Comparison of ENCODE assay signal across 27 mouse cellular contexts in genomic region chr10:21099515-21099914, GRCm38 (mm10).
A peak's percentile ranks its signal among the peaks of the same experiment; 100 is the strongest.
DNase-seq lines count a peak whose midpoint lies in the region; ATAC-seq lines count a peak whose summit lies in the region.
"Had no signal": no experiment of that assay in that cellular context is flagged by ENCODE, and none has a peak within 500 bp of the region (broad histone marks: within the 10 kb centered on the region; RNA-seq: fewer than 3 reads in every experiment).

No protein-coding gene starts in this region.

- intact Hi-C loops in gastrocnemius, postnatal 36 days (cut with DNase I) = loop anchor here (5.0 kb wide), 1 partner anchor 38 kb away; no protein-coding TSS in a partner anchor

- no peak overlapping the region for H3K27ac ChIP-seq in intestine, embryonic 16.5 days (ENCODE audit: low read length)
- no peak overlapping the region for H3K27ac ChIP-seq in intestine, embryonic 15.5 days
- H3K27ac ChIP-seq: forebrain, embryonic 13.5 days; heart, adult 2 months; hindbrain, embryonic 13.5 days; left cerebral cortex, adult 2 months; limb, embryonic 12.5 days; liver, embryonic 15.5 days; midbrain, embryonic 10.5 days; midbrain, embryonic 15.5 days; neural tube, embryonic 15.5 days; stomach, embryonic 15.5 days had no signal

- DNase-seq in adrenal gland, adult 2 months = peak; percentile 6
- no peak for DNase-seq in adrenal gland, postnatal 25 days
- no peak for DNase-seq in gastrocnemius, postnatal 36 days
- DNase-seq: cerebellum, adult 9-10 months; cerebellum, postnatal 36 days; heart, adult 2 months; heart, postnatal 4 days; kidney, adult 9 months; kidney, postnatal 14 days; lung, postnatal 14 days; retina, postnatal 1 day; right cerebral cortex, postnatal 14 days; thymus, postnatal 14 days had no signal

- no peak overlapping the region for H3K9ac ChIP-seq in intestine, embryonic 16.5 days (ENCODE audit: low read depth, low read length)
- H3K9ac ChIP-seq in intestine, embryonic 15.5 days = no peak overlapping the region
- H3K9ac ChIP-seq: forebrain, embryonic 13.5 days; heart, embryonic 12.5 days; hindbrain, embryonic 13.5 days; limb, embryonic 12.5 days; liver, embryonic 15.5 days; midbrain, embryonic 15.5 days; neural tube, embryonic 15.5 days; stomach, embryonic 15.5 days had no signal

- H3K4me3 ChIP-seq in intestine, embryonic 16.5 days (ENCODE audit: low read length) = no peak overlapping the region
- no peak overlapping the region for H3K4me3 ChIP-seq in intestine, embryonic 15.5 days (replicated peaks)
- H3K4me3 ChIP-seq: forebrain, embryonic 13.5 days; heart, adult 2 months; heart, embryonic 12.5 days; hindbrain, embryonic 13.5 days; left cerebral cortex, adult 2 months; limb, embryonic 12.5 days; liver, embryonic 15.5 days; midbrain, embryonic 10.5 days; midbrain, embryonic 15.5 days; neural tube, embryonic 15.5 days; stomach, embryonic 15.5 days had no signal

- WGBS in intestine, embryonic 16.5 days = 66% methylated on average over 7 of the region's 7 CpGs
- WGBS in intestine, embryonic 15.5 days = 71% methylated on average over 7 of the region's 7 CpGs

- no peaks in the 10 kb centered on the region for H3K9me3 ChIP-seq in intestine, embryonic 16.5 days (ENCODE audit: control insufficient read depth, low read length)
- H3K9me3 ChIP-seq in intestine, embryonic 15.5 days = no peaks in the 10 kb centered on the region
- H3K9me3 ChIP-seq: forebrain, embryonic 13.5 days; heart, embryonic 12.5 days; hindbrain, embryonic 13.5 days; limb, embryonic 12.5 days; liver, embryonic 15.5 days; midbrain, embryonic 10.5 days; midbrain, embryonic 15.5 days; neural tube, embryonic 15.5 days; stomach, embryonic 15.5 days had no signal

- H3K27me3 ChIP-seq in intestine, embryonic 16.5 days (replicated peaks; ENCODE audit: control insufficient read depth, insufficient read depth, low read length) = no peaks in the 10 kb centered on the region
- no peaks in the 10 kb centered on the region for H3K27me3 ChIP-seq in intestine, embryonic 15.5 days (replicated peaks)
- H3K27me3 ChIP-seq: limb, embryonic 12.5 days; liver, embryonic 15.5 days; midbrain, embryonic 15.5 days; neural tube, embryonic 15.5 days; stomach, embryonic 15.5 days had no signal

- no peak overlapping the region for H3K4me2 ChIP-seq in intestine, embryonic 16.5 days (ENCODE audit: low read depth, low read length)
- H3K4me2 ChIP-seq in intestine, embryonic 15.5 days (replicated peaks) = no peak overlapping the region
- H3K4me2 ChIP-seq: forebrain, embryonic 13.5 days; heart, embryonic 12.5 days; hindbrain, embryonic 13.5 days; limb, embryonic 12.5 days; liver, embryonic 15.5 days; midbrain, embryonic 15.5 days; neural tube, embryonic 15.5 days; stomach, embryonic 15.5 days had no signal

- peak; percentile 36 for ATAC-seq in intestine, embryonic 16.5 days
- ATAC-seq in intestine, embryonic 15.5 days = no peak
- peak; percentile 75 for ATAC-seq in CD4-positive, CD25-positive, alpha-beta regulatory T cell, adult 4 months
- peak; percentile 64 for ATAC-seq in inflammation-experienced regulatory T-cells, adult 6 months
- ATAC-seq: forebrain, embryonic 13.5 days; midbrain, embryonic 15.5 days had no signal

- H3K4me1 ChIP-seq in intestine, embryonic 16.5 days (ENCODE audit: control insufficient read depth, insufficient read depth, low read length) = peaks cover 15% of the 10 kb centered on the region; the same call in 1 of the 2 replicates
- H3K4me1 ChIP-seq in intestine, embryonic 15.5 days (replicated peaks) = peaks cover 7% of the 10 kb centered on the region; the same call in 1 of the 2 replicates
- H3K4me1 ChIP-seq: heart, embryonic 12.5 days; liver, embryonic 15.5 days; neural tube, embryonic 15.5 days; stomach, embryonic 15.5 days had no signal

- H3K36me3 ChIP-seq in intestine, embryonic 16.5 days (ENCODE audit: control insufficient read depth, insufficient read depth, low read length) = no peaks in the 10 kb centered on the region
- H3K36me3 ChIP-seq in intestine, embryonic 15.5 days = no peaks in the 10 kb centered on the region
- H3K36me3 ChIP-seq: heart, embryonic 12.5 days; hindbrain, embryonic 13.5 days; limb, embryonic 12.5 days; liver, embryonic 15.5 days; midbrain, embryonic 10.5 days; midbrain, embryonic 15.5 days; neural tube, embryonic 15.5 days; stomach, embryonic 15.5 days had no signal
